Mouse (Mus musculus) heart, embryonic 11.5 days (tissue): ENCODE data around the gene Usp29. TPM values are rescaled to one million over a fixed set of nuclear protein-coding genes. Genes with fewer than 3 reads are reported as not detected.
"Not testable (repeated sequence)": the region's sequence is repeated elsewhere in the genome, so short reads cannot be mapped to it uniquely, and the experiment has no call there.

Experiments used
- ATAC-seq: fragments of 200-750 bp; cut with Nextera tagmentation; replicated peaks from 2 replicates; pipeline ENCODE4 v1.8.0; 2017; ENCODE audit warnings: moderate library complexity; ENCODE audit not compliant: insufficient number of reproducible peaks, low FRiP score, low TSS enrichment
- H3K27ac ChIP-seq: fragments of 300-500 bp; sonication (generic); 2 replicates; pipeline ENCODE4 v1.5.1; 2014; ENCODE audit warnings: mild to moderate bottlenecking, low read depth, low read length
- H3K27me3 ChIP-seq: fragments of 300-500 bp; sonication (generic); 2 replicates; pipeline ENCODE4 v1.6.1; 2014; ENCODE audit warnings: mild to moderate bottlenecking, low read length, mixed read lengths; ENCODE audit not compliant: control insufficient read depth, insufficient read depth
- H3K36me3 ChIP-seq: fragments of 300-500 bp; sonication (generic); 2 replicates; pipeline ENCODE4 v1.6.1; 2014; ENCODE audit warnings: mild to moderate bottlenecking, low read length, moderate library complexity, mixed read lengths; ENCODE audit not compliant: control insufficient read depth, insufficient read depth
- H3K4me1 ChIP-seq: fragments of 300-500 bp; sonication (generic); 2 replicates; pipeline ENCODE4 v1.6.1; 2014; ENCODE audit warnings: low read length; ENCODE audit not compliant: control insufficient read depth, insufficient read depth
- H3K4me2 ChIP-seq: fragments of 300-500 bp; sonication (generic); 2 replicates; pipeline ENCODE4 v1.6.1; 2014; ENCODE audit warnings: mild to moderate bottlenecking, moderate library complexity
- H3K4me3 ChIP-seq: fragments of 300-500 bp; sonication (generic); 2 replicates; pipeline ENCODE4 v1.5.1; 2014; ENCODE audit warnings: low read depth, low read length
- H3K9ac ChIP-seq: fragments of 300-500 bp; sonication (generic); 2 replicates; pipeline ENCODE4 v1.6.1; 2014; ENCODE audit warnings: mild to moderate bottlenecking, low read depth, low read length, moderate library complexity
- H3K9me3 ChIP-seq: fragments of 300-500 bp; sonication (generic); replicated peaks from 2 replicates; pipeline ENCODE4 v1.6.1; 2016; ENCODE audit warnings: low read length; ENCODE audit not compliant: control insufficient read depth
- WGBS: fragments of 180-500 bp; shearing (Covaris S2); extraction: QIAGEN DNeasy Blood & Tissue Kit; methylation state at CpG from one replicate; pipeline ENCODE4 v1.1.7; 2014; ENCODE audit not compliant: insufficient replicate concordance; 5-methylcytosine and 5-hydroxymethylcytosine counted together
- polyA plus RNA-seq: library from polyadenylated mRNA; unstranded; fragments of >200 nt; fragmentation: Nextera tagmentation; extraction: Ambion mirVana; gene quantifications from 2 replicates; pipeline ENCODE4 v1.2.1, GENCODE M21; 2014

Usp29 gene
- polyA plus RNA-seq, 1 experiment from 2014 or later: 15.5 TPM

- ATAC-seq: no peak
Observed at GRCm38 (mm10) chr7:6923515-6923914, 193.1 kb downstream of the Usp29 start.

GRCm38 (mm10) chr7:6925926-6926730 lies 195.8 kb downstream of the Usp29 start:
- no peak overlapping the region for H3K4me2 ChIP-seq
- no peaks in the 10 kb centered on the region for H3K27me3 ChIP-seq
- no peaks in the 10 kb centered on the region for H3K4me1 ChIP-seq
- no peak overlapping the region for H3K9ac ChIP-seq
- whole genome bisulfite sequencing: 71% methylated on average over 7 of the region's 7 CpGs
- H3K27ac ChIP-seq: no peak overlapping the region
- no peak for ATAC-seq
- no peaks in the 10 kb centered on the region for H3K36me3 ChIP-seq
- no peaks in the 10 kb centered on the region for H3K9me3 ChIP-seq
- no peak overlapping the region for H3K4me3 ChIP-seq

More at GRCm38 (mm10) chr7:6923515-6923914, 193.1 kb downstream of the Usp29 start:
- H3K9me3 ChIP-seq: no peaks in the 10 kb centered on the region
- no peaks in the 10 kb centered on the region for H3K4me1 ChIP-seq
- no peak overlapping the region for H3K9ac ChIP-seq
- H3K27me3 ChIP-seq: no peaks in the 10 kb centered on the region
- H3K4me3 ChIP-seq: no peak overlapping the region
- no peak overlapping the region for H3K27ac ChIP-seq
- no peaks in the 10 kb centered on the region for H3K36me3 ChIP-seq
- WGBS: 92% methylated on average over 3 of the region's 3 CpGs
- no peak overlapping the region for H3K4me2 ChIP-seq

GRCm38 (mm10) chr7:6926731-6926995 lies 196.3 kb downstream of the Usp29 start:
- Histone ChIP-seq H3K27me3 (no peaks in the 10 kb centered on the region), H3K4me1 (no peaks in the 10 kb centered on the region), H3K9ac (no peak overlapping the region), H3K4me3 (no peak overlapping the region), H3K4me2 (no peak overlapping the region), H3K27ac (no peak overlapping the region), H3K9me3 (no peaks in the 10 kb centered on the region), H3K36me3 (no peaks in the 10 kb centered on the region)
- no peak for ATAC-seq
- 86% methylated on average over 4 of the region's 4 CpGs for WGBS

- Histone ChIP-seq H3K9me3 (no peaks in the 10 kb centered on the region), H3K4me3 (no peak overlapping the region), H3K36me3 (no peaks in the 10 kb centered on the region), H3K4me1 (no peaks in the 10 kb centered on the region), H3K4me2 (no peak overlapping the region), H3K27me3 (no peaks in the 10 kb centered on the region), H3K27ac (no peak overlapping the region), H3K9ac (no peak overlapping the region)
- WGBS: 51% methylated on average over 2 of the region's 2 CpGs
- no peak for ATAC-seq
Observed at GRCm38 (mm10) chr7:6929286-6929685, 198.9 kb downstream of the Usp29 start.

- no peak for ATAC-seq
- no peak overlapping the region for H3K27ac ChIP-seq
Observed at GRCm38 (mm10) chr7:6934741-6935140, 204.4 kb downstream of the Usp29 start.

GRCm38 (mm10) chr7:6937040-6937439 lies 206.7 kb downstream of the Usp29 start:
- Histone ChIP-seq H3K4me2 (no peak overlapping the region), H3K9ac (no peak overlapping the region), H3K27me3 (no peaks in the 10 kb centered on the region), H3K36me3 (no peaks in the 10 kb centered on the region), H3K4me1 (no peaks in the 10 kb centered on the region), H3K4me3 (no peak overlapping the region), H3K27ac (no peak overlapping the region), H3K9me3 (no peaks in the 10 kb centered on the region)
- 47% methylated on average over 11 of the region's 11 CpGs for WGBS
- ATAC-seq: no peak

More at GRCm38 (mm10) chr7:6934741-6935140, 204.4 kb downstream of the Usp29 start:
- no peaks in the 10 kb centered on the region for H3K4me1 ChIP-seq
- no peaks in the 10 kb centered on the region for H3K9me3 ChIP-seq
- WGBS: 46% methylated on average over 5 of the region's 5 CpGs
- H3K36me3 ChIP-seq: no peaks in the 10 kb centered on the region
- no peak overlapping the region for H3K4me2 ChIP-seq
- H3K4me3 ChIP-seq: no peak overlapping the region
- H3K9ac ChIP-seq: no peak overlapping the region
- H3K27me3 ChIP-seq: no peaks in the 10 kb centered on the region

GRCm38 (mm10) chr7:6940761-6941231 lies 210.4 kb downstream of the Usp29 start:
- 0 out of 2 replicates have a peak, but pooled peaks have one; percentile 26 for ATAC-seq
- Histone ChIP-seq H3K9me3 (no peaks in the 10 kb centered on the region), H3K36me3 (no peaks in the 10 kb centered on the region), H3K4me2 (peak overlapping the region; percentile 51), H3K4me1 (no peaks in the 10 kb centered on the region), H3K27ac (no peak overlapping the region), H3K9ac (no peak overlapping the region), H3K4me3 (peak overlapping the region; percentile 27; the same call in 1 of the 2 replicates), H3K27me3 (no peaks in the 10 kb centered on the region)
- 18% methylated on average over 16 of the region's 16 CpGs for WGBS

- WGBS: 86% methylated on average over 18 of the region's 20 CpGs
- H3K9me3 ChIP-seq, H3K4me3 ChIP-seq, H3K4me1 ChIP-seq, H3K27ac ChIP-seq, H3K4me2 ChIP-seq, ATAC-seq, H3K27me3 ChIP-seq, H3K9ac ChIP-seq, H3K36me3 ChIP-seq: not testable (repeated sequence)
Observed at GRCm38 (mm10) chr7:6948061-6948460, 217.7 kb downstream of the Usp29 start.

GRCm38 (mm10) chr7:6956576-6956975 lies 226.2 kb downstream of the Usp29 start:
- Histone ChIP-seq H3K9me3 (0 out of 2 replicates have a peak, but pooled peaks cover 2% of the 10 kb centered on the region), H3K27me3 (no peaks in the 10 kb centered on the region), H3K4me3 (no peak overlapping the region), H3K27ac (no peak overlapping the region), H3K4me2 (no peak overlapping the region), H3K9ac (no peak overlapping the region), H3K4me1 (no peaks in the 10 kb centered on the region), H3K36me3 (no peaks in the 10 kb centered on the region)
- ATAC-seq: no peak
- WGBS: 80% methylated on average over 4 of the region's 4 CpGs
